Mouse (Mus musculus): ENCODE measurements around the gene Hoxa11. TPM values are rescaled to one million over a fixed set of nuclear protein-coding genes. Genes with fewer than 3 reads are reported as not detected.

The Hoxa11 gene
- total and polyA plus RNA-seq, 2 experiments: not detected

DNA sequence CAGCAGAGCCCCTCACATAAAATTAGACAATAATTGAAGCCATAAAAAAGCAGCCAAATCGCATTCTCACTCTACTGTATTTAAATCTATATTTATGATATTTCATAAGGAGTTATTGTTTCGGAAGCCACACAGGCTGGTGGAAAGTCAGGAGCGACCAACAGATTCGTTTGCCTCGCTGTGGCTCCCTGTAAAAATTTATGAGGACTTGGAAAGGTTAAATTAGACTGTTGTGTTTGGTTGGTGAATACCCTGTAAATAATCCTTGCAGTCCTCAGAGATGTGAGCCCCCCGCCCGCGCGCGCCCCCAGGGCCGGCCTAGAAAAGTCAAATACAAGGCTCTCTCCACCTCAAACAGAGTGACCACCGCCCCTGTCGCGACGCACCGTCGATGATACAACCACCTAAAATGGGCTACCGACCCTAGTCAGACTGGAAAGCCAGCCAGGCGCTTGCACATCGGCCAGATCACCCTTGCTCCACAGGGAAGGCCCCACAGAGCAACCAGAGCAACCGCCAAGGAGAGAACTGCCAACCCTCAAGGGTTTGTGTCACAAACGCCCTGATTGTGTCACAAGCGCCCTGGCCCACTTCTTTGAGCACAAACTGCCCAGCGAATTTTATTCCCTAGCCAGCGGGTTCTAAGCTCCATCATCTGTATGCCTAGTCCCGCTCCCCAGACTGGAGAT lies 18.9 kb downstream of the Hoxa11 start:
- Histone ChIP-seq H3K4me1 (ENCODE audit: control insufficient read depth, insufficient read depth, low read length) (no peaks in the 10 kb centered on the region), H3K9ac (ENCODE audit: low read depth, low read length) (no peak overlapping the region), H3K27me3 (ENCODE audit: control insufficient read depth, insufficient read depth, low read length) (peaks cover 40% of the 10 kb centered on the region), H3K4me3 (ENCODE audit: insufficient read depth, low read depth, low read length) (no peak overlapping the region), H3K36me3 (ENCODE audit: control insufficient read depth, insufficient read depth, low read length) (no peaks in the 10 kb centered on the region), H3K27ac (replicated peaks; ENCODE audit: insufficient read depth, low read depth, low read length) (no peak overlapping the region), H3K79me2 (ENCODE audit: control insufficient read depth, insufficient read depth, low read length) (no peaks in the 10 kb centered on the region)
- no peak for DNase-seq (ENCODE audit: extremely low read depth, low read depth, low spot score)
- 9% methylated on average over 26 of the region's 26 CpGs for WGBS
- TF ChIP-seq POLR2A (IDR thresholded peaks at IDR 0.05; ENCODE audit: extremely low read depth, insufficient read depth, low read length) (no peak), CTCF (IDR thresholded peaks at IDR 0.05; ENCODE audit: low read depth, low read length) (no peak)

DNA sequence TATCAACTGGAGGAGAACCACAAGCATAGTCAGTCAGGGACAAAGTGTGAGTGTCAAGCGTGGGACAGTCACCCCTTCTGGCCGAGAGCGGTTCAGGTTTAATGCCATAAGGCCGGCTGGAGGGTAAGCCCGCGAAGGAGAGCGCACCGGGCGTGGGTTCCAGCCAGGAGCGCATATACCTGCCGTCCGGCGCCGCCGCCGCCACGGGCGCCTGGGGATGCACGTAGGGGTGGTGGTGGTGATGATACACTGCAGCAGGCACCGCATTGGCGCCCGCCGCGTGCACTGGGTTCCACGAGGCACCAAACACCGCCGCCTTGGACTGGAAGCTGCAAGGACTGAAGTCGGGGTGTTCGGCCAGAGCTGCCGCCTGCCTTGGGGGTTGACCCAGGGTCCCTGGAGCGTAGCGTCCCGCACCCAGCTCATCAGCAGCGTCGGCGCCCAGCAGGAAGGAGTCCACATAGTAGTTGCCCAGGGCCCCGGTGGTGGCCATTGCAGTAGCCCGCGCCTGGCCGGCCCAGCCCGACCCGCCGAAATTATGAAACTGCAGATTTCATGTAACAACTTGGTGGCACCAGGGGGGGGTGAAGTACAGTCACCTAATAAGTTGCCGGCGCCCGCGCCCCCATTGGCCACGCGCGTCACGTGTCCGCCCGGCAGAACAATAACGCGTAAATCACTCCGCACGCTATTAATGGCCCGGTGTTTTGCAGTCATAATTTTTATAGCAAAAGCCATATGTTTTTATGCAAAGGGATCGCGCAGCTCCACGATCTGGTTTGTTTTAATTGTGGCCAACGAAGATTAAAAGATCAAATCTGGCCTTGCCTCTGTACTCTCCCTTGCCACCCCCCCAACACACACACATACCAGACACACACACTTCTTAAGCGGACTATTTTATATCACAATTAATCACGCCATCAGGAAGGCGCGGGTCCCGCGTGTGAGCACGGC lies 19.7 kb downstream of the Hoxa11 start:
- peaks cover 3% of the 10 kb centered on the region; the same call in 1 of the 2 replicates for H3K4me1 ChIP-seq (ENCODE audit: control insufficient read depth, insufficient read depth, low read length)
- no peak overlapping the region for H3K27ac ChIP-seq (replicated peaks; ENCODE audit: insufficient read depth, low read depth, low read length)
- TF ChIP-seq POLR2A (IDR thresholded peaks at IDR 0.05; ENCODE audit: extremely low read depth, insufficient read depth, low read length) (no peak), CTCF (IDR thresholded peaks at IDR 0.05; ENCODE audit: low read depth, low read length) (no peak)
- no peak overlapping the region for H3K9ac ChIP-seq (ENCODE audit: low read depth, low read length)
- H3K36me3 ChIP-seq (ENCODE audit: control insufficient read depth, insufficient read depth, low read length): no peaks in the 10 kb centered on the region
- DNase-seq (ENCODE audit: extremely low read depth, low read depth, low spot score): no peak
- H3K4me3 ChIP-seq (ENCODE audit: insufficient read depth, low read depth, low read length): no peak overlapping the region
- WGBS: 8% methylated on average over 69 of the region's 69 CpGs
- H3K27me3 ChIP-seq (ENCODE audit: control insufficient read depth, insufficient read depth, low read length): peaks cover 41% of the 10 kb centered on the region
- H3K79me2 ChIP-seq (ENCODE audit: control insufficient read depth, insufficient read depth, low read length): no peaks in the 10 kb centered on the region

DNA sequence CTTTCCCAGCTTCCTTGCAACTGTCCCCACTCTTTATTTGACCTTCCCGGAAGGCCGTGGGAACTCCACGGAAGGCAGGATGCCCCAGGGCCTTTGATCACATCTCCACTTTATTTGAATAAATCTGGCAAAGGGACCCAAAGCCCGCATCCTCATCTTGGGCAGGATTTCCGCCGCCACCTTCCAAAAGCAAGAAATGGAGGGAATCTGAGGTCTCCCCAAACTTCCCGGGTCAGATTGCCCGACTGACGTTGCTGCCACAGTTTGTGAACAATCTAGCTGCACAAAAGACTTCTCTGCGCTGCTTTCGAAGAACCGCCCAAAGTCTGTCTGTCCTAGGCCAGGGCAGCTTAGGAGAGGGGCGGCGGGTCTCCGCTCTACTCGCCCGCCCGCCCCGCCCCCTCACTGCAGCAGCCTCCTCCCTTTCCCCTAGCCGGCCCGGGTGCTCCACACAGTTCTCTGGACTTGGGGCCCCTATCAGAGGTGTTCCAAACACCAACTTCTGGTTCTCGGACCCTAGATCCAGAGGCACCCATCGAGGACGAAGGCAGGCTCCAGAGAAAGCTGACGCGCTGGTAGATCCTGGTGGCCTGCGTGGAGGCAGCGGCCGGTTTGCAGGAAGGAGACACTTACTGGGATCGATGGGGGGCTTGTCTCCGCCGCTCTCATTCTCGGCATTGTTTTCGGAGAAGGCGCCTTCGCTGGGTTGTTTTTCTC lies 20.6 kb downstream of the Hoxa11 start:
- no peak overlapping the region for H3K4me3 ChIP-seq (ENCODE audit: insufficient read depth, low read depth, low read length)
- H3K27me3 ChIP-seq (ENCODE audit: control insufficient read depth, insufficient read depth, low read length): peaks cover 37% of the 10 kb centered on the region
- H3K36me3 ChIP-seq (ENCODE audit: control insufficient read depth, insufficient read depth, low read length): no peaks in the 10 kb centered on the region
- TF ChIP-seq POLR2A (IDR thresholded peaks at IDR 0.05; ENCODE audit: extremely low read depth, insufficient read depth, low read length): no peak
- TF ChIP-seq CTCF (IDR thresholded peaks at IDR 0.05; ENCODE audit: low read depth, low read length): no peak
- no peaks in the 10 kb centered on the region for H3K79me2 ChIP-seq (ENCODE audit: control insufficient read depth, insufficient read depth, low read length)
- WGBS: 5% methylated on average over 36 of the region's 36 CpGs
- H3K4me1 ChIP-seq (ENCODE audit: control insufficient read depth, insufficient read depth, low read length): peaks cover 3% of the 10 kb centered on the region; the same call in 1 of the 2 replicates
- no peak for DNase-seq (ENCODE audit: extremely low read depth, low read depth, low spot score)
- no peak overlapping the region for H3K9ac ChIP-seq (ENCODE audit: low read depth, low read length)
- no peak overlapping the region for H3K27ac ChIP-seq (replicated peaks; ENCODE audit: insufficient read depth, low read depth, low read length)

DNA sequence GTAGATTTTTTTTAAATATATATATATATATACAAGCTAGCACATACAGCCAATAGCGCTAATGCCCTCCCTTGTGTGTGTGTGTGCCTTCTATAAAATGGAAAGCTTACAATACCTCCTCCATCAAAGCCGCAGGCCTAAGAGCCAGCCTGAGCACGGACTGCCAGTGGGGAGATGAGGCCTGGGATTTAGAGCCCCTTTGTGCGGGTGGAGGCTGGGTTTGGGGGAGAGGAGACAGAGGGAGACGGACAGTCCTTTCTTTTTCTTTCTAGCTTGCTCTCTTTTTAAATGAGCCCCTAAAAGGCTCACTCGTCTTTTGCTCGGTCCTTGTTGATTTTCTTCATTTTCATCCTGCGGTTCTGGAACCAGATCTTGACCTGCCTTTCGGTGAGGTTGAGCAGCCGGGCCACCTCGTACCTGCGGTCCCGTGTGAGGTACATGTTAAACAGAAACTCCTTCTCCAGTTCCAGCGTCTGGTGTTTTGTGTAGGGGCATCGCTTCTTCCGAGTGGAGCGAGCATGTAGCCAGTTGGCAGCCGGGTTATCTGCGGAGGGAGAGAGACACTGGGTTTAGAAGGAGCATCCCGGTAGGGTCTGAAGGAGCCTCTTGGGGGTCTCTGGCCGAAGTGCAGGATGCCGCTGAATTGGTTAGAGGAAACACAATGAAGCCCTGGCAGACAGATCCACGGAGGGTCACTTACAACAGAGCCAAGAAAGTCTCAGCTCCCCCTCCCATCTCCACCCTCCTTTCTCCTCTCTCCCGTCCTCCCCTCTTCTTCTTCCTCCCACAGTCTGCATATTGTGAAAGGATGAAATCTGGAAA lies 21.5 kb downstream of the Hoxa11 start:
- TF ChIP-seq POLR2A (IDR thresholded peaks at IDR 0.05; ENCODE audit: extremely low read depth, insufficient read depth, low read length) (no peak), CTCF (IDR thresholded peaks at IDR 0.05; ENCODE audit: low read depth, low read length) (no peak)
- 9% methylated on average over 24 of the region's 24 CpGs for WGBS
- H3K9ac ChIP-seq (ENCODE audit: low read depth, low read length): no peak overlapping the region

DNA sequence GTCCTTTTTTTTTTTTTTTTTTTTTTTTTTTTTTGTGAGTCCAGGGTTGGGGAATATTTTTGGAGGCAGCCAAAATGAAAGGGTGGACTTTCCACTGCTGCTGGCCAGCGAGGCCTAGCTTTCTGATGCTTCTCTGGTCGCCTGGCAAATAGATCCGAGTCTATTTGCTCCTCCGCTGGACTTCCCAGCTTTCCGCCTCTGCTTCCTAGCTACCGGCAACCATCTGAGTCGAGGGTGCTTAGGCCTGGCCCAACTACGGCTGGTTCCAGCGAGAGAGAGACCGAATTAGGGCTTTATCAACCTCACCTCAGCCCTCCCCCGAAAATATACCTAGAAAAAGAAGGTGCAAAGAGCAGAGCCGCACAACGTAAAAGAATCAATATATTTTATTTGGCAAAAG lies 22.9 kb downstream of the Hoxa11 start:
- H3K4me3 ChIP-seq (ENCODE audit: insufficient read depth, low read depth, low read length): no peak overlapping the region
- H3K4me1 ChIP-seq (ENCODE audit: control insufficient read depth, insufficient read depth, low read length): peaks cover 3% of the 10 kb centered on the region; the same call in 1 of the 2 replicates
- H3K9ac ChIP-seq (ENCODE audit: low read depth, low read length): no peak overlapping the region
- no peak overlapping the region for H3K27ac ChIP-seq (replicated peaks; ENCODE audit: insufficient read depth, low read depth, low read length)
- TF ChIP-seq CTCF (IDR thresholded peaks at IDR 0.05; ENCODE audit: low read depth, low read length) (no peak), POLR2A (IDR thresholded peaks at IDR 0.05; ENCODE audit: extremely low read depth, insufficient read depth, low read length) (no peak)
- DNase-seq (ENCODE audit: extremely low read depth, low read depth, low spot score): no peak
- 34% methylated on average over 13 of the region's 13 CpGs for WGBS
- H3K79me2 ChIP-seq (ENCODE audit: control insufficient read depth, insufficient read depth, low read length): no peaks in the 10 kb centered on the region
- H3K27me3 ChIP-seq (ENCODE audit: control insufficient read depth, insufficient read depth, low read length): peaks cover 34% of the 10 kb centered on the region
- H3K36me3 ChIP-seq (ENCODE audit: control insufficient read depth, insufficient read depth, low read length): no peaks in the 10 kb centered on the region

More for the DNA sequence above, 21.5 kb downstream of the Hoxa11 start:
- no peak for DNase-seq (ENCODE audit: extremely low read depth, low read depth, low spot score)
- no peaks in the 10 kb centered on the region for H3K79me2 ChIP-seq (ENCODE audit: control insufficient read depth, insufficient read depth, low read length)
- H3K4me3 ChIP-seq (ENCODE audit: insufficient read depth, low read depth, low read length): no peak overlapping the region
- no peaks in the 10 kb centered on the region for H3K36me3 ChIP-seq (ENCODE audit: control insufficient read depth, insufficient read depth, low read length)
- no peak overlapping the region for H3K27ac ChIP-seq (replicated peaks; ENCODE audit: insufficient read depth, low read depth, low read length)
- peaks cover 3% of the 10 kb centered on the region; the same call in 1 of the 2 replicates for H3K4me1 ChIP-seq (ENCODE audit: control insufficient read depth, insufficient read depth, low read length)
- peaks cover 32% of the 10 kb centered on the region for H3K27me3 ChIP-seq (ENCODE audit: control insufficient read depth, insufficient read depth, low read length)

Measured in liver, adult 2 months (tissue).